Mouse (Mus musculus) myocyte (in vitro differentiated cells): ENCODE results near the gene Nsg1.

Source experiments
- MYOD1 ChIP-seq, 3 experiments: IDR thresholded peaks; one replicate each; pipeline ENCODE4 v1.6.1; 2011; ENCODE audit warnings: control low read depth in 2 of 3, low read depth in 2 of 3, mild to moderate bottlenecking in 2 of 3, moderate library complexity in 1 of 3; ENCODE audit not compliant: insufficient read length in 2 of 3, control insufficient read depth in 1 of 3
- MYOG ChIP-seq, 3 experiments: IDR thresholded peaks; one replicate each; pipeline ENCODE4 v1.6.1; 2011; ENCODE audit warnings: control low read depth in 2 of 3, low read depth in 2 of 3, mild to moderate bottlenecking in 2 of 3; ENCODE audit not compliant: insufficient read length in 2 of 3, control insufficient read depth in 1 of 3, insufficient read depth in 1 of 3
- POLR2A ChIP-seq: IDR thresholded peaks from one replicate; pipeline ENCODE4 v1.6.1; 2011; ENCODE audit warnings: low read depth, mild to moderate bottlenecking, control low read depth, moderate library complexity; ENCODE audit not compliant: insufficient read length
- POLR2AphosphoS2 ChIP-seq: IDR thresholded peaks from one replicate; pipeline ENCODE4 v1.6.1; 2011; ENCODE audit warnings: low read depth, control low read depth; ENCODE audit not compliant: insufficient read length
- TCF12 ChIP-seq: IDR thresholded peaks from one replicate; pipeline ENCODE4 v1.6.1; 2011; ENCODE audit warnings: mild to moderate bottlenecking, control low read depth; ENCODE audit not compliant: poor library complexity, insufficient read depth, severe bottlenecking
- USF1 ChIP-seq: IDR thresholded peaks from one replicate; pipeline ENCODE4 v1.6.1; 2011; ENCODE audit warnings: low read depth, mild to moderate bottlenecking, control low read depth, moderate library complexity

DNA sequence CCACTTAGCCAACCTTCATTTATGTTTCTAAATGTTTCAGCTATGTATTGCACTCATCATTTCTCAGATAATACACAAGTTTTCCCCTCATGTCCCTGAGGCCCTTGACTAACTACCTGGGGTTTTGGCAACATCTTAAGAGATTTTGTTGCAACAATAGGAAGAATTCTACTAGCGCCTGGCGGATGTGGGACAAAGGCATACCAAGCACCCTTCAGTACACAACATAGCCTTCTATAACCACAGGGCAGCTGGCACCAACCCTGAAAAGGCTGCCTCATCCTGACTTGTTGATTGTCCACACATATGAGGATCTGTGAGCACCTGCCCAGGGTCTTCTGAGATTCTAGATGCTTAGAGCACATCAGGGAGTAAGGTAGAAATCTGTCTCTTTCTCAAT, 65.4 kb downstream of the Nsg1 start:
- TF ChIP-seq POLR2A (no peak), USF1 (no peak), MYOD1 (IDR thresholded peaks at IDR 0.05; ENCODE audit: control insufficient read depth in 1 of 3, insufficient read length in 2 of 3, low read depth in 2 of 3) (no peak), POLR2AphosphoS2 (no peak), MYOG (IDR thresholded peaks at IDR 0.05; ENCODE audit: control insufficient read depth in 1 of 3, insufficient read depth in 1 of 3, insufficient read length in 2 of 3, low read depth in 2 of 3) (no peak), TCF12 (no peak)
